Mouse (Mus musculus): ENCODE measurements at regions not wholly inside any gene's neighbourhood (a gene's known extent, or its start where the extent isn't known, plus 50 kb on each side); places are given as distances from the start of the nearest gene placed in this dataset.

DNA sequence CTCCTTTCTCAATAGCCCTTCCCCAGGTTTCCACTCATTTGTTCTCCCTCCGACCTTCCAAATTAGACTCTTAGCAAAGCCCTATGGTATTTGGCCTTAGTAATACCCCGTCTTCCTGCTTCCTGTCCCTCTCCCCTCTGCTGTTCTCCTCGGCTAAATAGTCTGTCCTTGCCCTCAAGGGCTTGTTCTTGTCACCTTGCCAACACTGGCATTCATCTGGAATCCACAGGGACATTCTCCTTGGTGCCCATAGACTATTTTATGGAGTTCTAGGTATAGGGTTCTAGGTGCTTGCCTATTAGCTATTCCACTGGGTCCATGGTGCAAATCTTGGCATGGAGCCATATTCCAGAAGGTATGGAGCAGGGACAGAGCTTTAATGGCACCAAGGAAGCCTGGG lies 259.2 kb upstream of the Gm4791 start:
- no peak for ATAC-seq (replicated peaks; ENCODE audit: poor library complexity, severe bottlenecking)

DNA sequence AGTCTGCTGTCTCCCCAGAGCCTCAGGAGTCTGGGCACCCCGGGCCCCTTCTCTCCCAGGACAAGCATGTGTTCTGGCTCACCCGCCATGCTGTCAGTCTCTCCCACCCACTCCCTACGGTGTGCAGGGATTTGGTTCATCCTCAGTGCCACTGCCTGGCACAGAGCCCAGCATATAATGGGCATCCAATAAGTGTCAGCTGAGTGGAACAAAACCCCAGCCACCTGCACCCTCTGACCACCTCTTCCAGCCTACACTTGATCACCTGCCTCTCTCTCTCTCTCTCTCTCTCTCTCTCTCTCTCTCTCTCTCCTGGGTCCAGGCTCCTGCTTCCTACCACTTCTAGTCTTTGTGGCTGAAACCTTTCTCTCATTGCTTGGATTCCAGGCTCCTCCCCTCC lies 259.9 kb upstream of the Gm4791 start:
- ATAC-seq (replicated peaks; ENCODE audit: poor library complexity, severe bottlenecking): no peak

DNA sequence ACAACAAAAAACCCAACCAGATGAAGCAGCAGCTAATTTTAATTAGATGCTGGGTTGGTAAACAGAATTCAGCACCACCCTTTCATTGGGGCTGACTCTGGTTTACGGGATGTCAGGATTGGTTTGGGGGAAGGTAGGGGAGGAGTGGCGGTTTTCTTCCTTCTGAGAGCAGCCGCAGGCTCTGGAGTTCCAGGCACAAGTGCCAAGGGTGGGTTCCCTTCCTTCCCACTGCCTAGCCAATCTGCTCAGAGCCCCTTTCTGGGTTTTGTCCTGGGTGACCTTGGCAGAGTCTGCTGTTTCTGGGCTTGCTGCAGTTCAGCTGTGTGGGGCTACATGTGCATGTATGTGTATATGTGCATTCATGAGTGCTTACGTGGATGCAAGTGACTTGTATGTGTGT lies 260.5 kb upstream of the Gm4791 start:
- ATAC-seq (replicated peaks; ENCODE audit: poor library complexity, severe bottlenecking): no peak

DNA sequence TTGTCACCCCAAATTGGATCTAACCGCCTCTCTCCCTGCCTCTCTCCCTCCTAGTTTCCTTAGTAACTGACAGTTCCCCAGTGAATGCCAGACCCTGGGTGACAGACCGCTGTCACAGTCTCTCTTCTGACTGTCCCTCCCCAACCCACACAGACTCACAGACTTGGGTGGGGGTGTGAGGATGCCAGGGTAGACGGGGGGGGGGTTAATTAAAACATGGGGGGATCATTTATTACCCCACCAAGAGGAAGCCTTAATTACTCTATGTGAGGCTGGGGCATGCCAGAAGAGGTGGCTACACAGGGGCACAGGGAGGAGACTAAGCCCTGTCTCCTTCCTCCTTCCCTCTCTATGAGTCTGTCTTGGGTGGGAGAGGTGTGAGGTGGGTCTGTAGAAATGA lies 261.1 kb upstream of the Gm4791 start:
- ATAC-seq (replicated peaks; ENCODE audit: poor library complexity, severe bottlenecking): no peak

DNA sequence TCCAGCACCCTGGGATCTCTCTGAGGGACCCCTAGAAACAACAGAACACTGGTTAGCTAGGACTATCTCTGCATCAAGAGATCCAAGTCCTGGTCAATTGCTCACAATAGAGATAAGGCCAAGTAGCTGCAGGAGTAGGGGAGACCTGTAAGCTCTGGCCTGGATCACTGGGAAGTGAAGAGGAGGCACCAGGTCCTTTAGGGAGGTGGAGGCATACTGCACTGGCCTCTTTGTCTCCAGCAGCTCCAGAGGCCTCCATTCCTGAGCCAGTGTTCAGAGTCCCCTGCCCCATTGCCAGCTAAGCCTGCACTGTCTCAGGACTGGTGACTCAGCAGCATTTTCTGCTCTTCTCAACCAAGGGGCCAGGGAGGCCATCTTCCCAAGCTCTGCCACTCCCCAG lies 262.3 kb upstream of the Gm4791 start:
- ATAC-seq (replicated peaks; ENCODE audit: poor library complexity, severe bottlenecking): no peak

DNA sequence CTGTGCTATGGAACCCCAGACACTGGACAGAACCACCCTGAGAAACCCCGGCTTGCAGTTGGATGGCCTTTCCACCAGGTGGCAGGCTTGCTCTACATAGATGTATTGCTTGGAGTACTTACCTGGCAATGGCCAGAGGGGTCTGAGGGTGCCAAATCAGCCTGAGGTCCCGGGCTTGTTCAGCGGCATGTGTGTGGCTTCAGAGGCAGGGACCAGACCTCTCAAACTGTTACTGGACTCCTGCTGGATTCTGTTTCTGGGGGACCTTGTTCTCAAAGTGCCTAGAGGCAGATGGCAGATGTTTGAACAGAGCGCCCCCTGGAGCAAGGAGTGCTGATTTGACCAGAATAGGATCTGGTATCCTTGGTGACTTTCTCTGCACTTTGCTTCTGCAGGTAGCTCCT lies 262.9 kb upstream of the Gm4791 start:
- peak; percentile 70; the same call in 1 of the 2 replicates for ATAC-seq (replicated peaks; ENCODE audit: poor library complexity, severe bottlenecking)

DNA sequence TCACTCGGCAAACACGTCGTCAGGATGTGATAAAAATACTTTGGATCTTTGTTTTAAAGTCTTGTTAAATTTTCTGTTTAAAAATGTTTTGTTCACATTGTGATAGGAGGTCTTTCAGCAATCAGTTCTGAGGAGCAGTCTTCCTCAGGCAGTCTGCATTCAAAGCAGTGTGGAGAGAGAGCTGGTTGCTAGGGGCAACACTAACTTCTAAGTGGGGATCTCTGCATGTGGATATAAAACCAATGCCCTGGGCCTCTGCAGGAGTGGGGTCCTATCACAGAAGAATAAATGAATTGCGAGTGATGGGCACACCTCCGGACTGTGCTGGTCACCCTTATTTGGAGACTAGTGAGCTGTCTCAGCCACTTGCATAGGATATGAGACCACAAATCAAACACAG lies 270.1 kb upstream of the Gm4791 start:
- ATAC-seq (replicated peaks; ENCODE audit: poor library complexity, severe bottlenecking): no peak

DNA sequence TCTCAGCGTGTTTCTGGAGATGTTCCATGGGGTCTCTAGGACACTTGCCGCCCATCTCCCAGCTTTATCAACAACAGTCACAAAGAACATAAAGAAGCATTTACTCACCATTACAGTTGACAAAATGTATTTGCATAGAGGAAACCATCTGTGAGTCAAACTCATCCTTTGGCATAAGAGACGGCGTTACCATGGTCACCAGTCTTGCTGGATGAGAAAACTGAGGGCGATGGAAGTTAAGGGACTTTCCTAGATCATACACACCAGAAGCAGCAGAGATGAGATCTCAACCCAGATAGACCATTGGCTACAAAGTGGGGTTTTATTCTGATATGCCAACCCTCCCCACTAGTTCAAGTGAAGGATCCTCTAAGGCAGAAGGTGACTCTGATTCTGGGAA lies 274.3 kb upstream of the Gm4791 start:
- ATAC-seq (replicated peaks; ENCODE audit: poor library complexity, severe bottlenecking): no peak

DNA sequence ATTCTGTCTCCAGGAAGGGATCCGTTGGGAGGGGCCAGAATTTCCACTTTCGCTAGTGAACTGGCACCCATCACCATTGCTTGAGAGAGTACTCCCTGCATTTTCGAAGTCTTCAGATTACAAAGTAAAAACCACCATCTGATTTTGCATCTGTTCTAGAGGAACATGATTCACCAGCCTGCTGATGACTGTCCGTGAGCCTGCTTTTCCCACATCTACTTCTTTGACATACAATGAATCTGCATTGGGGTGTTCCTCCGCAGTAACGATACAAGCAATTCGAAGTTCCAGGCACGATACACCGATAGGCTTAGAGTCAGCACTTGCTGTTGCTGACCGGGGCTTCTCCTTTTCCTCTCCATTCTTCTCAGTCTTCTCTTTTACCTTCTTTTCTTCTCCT lies 285.1 kb upstream of the Gm4791 start:
- no peak for ATAC-seq (replicated peaks; ENCODE audit: poor library complexity, severe bottlenecking)

DNA sequence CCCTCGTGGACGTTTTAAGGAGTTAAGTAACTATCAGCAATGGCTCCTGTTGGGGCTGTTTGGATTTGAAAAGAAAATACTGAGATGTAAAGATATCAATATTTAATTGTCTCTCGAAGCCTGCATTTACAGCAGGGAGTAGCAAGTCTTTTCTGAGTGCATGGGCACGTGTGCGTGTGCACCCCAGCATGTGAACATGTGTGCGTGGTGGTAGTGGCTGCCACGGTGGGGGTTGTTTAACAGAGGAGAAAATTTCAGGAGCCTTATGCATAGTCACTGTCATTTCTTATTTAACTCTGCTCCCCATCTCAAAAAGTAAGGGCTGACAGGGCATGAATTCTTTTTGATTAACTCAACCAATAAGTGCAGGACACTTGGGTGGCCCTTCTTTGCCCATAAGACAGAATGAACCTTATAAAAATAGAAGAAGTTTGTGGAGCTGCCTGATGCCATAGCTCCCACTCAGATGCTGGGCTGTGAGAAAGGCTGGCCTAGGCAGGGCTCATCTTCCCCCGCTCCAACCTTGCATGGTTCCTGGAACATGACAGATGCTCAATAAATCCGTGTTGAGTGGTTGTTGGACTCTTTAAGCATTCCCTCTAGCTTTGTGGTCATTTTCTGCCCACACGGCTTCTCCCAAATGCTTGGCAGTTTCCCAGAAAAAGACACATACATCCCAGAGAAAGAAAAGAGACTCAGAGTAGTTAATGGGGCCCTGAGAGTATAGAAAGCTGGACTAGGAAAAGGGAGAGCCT lies 294.2 kb upstream of the Gm4791 start:
- no peak for ATAC-seq (replicated peaks; ENCODE audit: poor library complexity, severe bottlenecking)

DNA sequence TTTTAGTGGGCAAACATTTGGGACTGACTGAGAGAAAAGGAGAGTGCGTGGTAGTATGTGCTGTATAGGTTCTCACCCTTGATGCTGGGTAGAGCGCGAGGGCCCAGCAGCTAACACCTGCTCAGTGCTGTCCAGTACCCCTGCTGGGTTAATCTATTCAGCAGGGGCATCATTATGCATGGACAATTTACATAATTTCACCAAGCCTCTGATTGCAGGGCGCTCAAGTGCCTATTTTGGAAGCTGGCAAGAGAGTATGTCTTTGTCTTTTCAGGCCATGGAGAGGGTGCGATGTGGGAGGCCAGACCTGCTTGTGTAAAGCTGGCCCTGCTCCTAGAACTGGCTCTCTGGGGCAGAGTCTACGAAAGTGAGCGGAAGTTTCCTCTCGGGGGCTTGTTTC lies 294.9 kb upstream of the Gm4791 start:
- ATAC-seq (replicated peaks; ENCODE audit: poor library complexity, severe bottlenecking): no peak

DNA sequence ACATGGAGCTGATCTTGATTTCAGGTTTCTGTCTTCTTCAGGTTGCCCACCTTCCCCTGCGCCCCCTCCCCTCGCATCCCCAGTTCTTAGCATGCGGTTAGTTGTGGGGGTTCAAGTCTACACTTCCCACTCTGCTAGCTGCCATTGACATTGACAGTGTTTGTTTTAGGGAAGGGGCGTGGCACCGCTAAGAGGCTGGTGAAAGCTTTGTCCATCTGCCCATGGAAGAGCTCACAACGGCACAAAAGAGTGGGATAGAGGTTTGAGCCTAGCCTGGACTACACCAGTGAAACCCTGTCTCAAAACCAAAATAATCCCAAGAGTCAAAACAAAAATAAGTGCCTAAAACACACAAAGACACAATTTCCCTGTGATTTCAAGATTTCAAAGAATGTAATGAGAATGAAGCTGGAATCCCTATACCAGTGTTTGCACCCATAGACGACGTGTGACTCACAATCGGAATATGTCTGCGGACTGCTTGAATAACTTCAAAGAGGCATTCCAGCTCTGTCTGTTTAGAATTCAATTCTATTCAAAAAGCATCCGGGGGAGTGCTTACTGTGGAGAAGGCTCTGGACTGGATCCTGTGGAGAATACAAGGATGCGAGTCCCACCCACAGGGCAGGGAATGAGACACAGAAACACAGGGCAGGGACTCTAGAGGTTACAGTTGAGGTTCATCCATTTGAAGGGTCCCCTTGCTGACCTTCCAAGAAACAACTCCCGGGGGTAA lies 295.5 kb upstream of the Gm4791 start:
- ATAC-seq (replicated peaks; ENCODE audit: poor library complexity, severe bottlenecking): no peak

DNA sequence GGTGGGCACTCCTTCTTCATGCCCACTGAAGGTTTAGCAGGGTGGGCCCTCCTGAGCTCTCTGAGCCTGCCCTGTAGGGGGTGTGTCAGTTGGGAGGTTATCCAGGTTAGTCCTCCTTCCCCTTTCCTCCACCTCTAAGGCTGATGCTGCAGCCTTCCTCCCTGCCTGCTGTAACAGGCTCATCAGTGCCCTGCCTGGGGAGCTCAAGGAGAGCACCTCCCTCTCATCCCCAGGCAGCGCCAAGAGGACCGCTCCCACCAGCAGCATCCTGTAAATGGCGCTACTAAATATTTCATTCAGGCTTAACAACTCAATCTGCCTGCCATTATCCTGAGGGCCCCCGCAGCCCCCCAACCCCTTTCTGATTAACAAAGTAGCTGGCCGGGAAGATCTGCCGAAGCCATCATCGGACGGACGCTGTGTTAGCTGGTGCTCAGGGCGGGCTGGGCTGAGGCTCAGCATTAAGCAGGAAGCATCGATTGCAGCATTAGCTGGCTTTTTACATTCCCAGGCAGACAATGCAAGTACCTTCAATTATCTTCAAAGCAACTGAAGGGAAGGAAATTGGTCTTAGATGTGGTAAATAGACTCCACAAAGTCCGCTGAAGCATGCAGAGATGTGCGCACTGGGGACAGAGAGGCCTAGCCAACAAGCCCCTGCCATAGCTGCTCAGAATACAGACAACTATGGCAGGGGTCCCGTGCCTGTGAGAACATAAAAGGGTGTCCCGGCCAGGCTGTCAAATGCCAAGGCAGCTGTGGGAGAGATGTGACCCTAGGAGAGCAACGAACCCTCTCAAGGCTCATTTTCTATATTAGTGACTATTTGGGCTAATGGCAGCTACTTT lies 296.3 kb upstream of the Gm4791 start:
- no peak for ATAC-seq (replicated peaks; ENCODE audit: poor library complexity, severe bottlenecking)

DNA sequence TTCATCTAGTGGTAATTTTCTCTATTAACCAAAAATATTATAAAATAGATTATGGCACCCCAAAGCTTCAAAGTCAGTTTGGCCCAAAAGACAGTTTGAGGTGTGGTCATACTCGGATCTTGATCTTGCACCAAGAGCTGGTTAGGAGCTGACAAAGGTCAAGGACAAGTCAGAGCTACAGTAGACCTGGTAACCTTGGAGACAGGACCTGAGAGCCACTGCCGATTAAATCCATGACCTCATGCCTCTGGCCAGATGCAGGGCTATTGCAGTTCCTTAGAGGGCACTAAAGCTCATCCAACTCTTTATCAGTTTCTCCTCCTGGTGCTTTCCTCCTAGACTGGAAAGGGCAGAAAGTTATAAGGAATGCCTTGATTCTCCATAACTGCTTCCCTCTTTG lies 302.4 kb upstream of the Gm4791 start:
- ATAC-seq (replicated peaks; ENCODE audit: poor library complexity, severe bottlenecking): no peak

DNA sequence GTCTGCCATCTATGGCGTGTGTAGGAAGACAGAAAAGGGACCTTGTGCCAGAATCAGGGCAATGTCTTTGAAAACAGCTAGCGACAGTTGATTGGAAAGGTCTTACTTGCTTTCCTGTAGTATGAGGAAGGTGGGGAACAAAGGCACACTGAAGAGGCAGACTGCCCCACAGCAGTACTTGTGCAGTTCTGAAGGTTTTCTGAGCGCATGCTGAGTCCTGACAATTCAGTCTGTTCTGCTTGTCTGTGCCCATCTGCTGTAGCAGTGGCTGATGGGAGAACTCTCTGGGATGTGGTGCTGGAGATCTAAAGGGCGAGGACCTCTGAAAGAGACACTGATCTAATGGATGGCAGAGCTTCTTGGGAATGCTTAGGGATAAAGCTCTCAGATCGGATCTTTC lies 309.2 kb upstream of the Gm4791 start:
- ATAC-seq (replicated peaks; ENCODE audit: poor library complexity, severe bottlenecking): no peak

DNA sequence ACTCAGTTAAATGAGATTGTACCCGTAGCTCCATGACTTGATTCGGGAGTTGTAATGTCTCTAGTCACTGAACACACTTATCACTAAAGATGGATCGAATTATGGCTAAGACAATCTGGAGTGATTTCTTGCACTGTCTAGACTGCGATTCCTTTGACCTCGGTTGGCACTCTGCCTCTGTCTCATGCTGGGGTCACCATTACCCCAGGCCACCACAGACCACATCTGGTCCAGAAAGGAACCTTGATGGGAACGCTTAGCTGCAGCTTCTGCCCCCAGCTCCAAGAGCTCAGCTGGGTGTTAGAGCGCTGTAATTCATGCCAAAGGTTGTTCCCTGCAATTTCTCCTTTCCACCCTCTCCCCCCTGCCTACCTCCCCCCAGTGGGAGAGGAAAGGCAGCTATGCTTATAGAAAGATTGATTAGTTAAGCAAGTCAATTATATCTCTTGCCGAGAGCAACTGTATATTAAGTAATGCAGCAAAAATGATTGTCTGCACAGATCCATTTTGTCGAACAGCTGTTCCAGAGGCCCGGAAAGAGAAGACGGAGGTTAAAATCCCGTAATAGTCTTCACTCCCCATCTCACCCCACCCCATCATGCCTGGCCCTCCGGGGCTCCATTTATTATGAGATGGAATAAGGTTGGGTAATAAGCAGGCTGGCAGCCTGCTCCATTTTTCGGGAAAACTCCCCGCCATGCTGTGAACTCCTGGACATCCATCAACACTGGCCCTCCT lies 314.3 kb upstream of the Gm4791 start:
- ATAC-seq (replicated peaks; ENCODE audit: poor library complexity, severe bottlenecking): no peak

DNA sequence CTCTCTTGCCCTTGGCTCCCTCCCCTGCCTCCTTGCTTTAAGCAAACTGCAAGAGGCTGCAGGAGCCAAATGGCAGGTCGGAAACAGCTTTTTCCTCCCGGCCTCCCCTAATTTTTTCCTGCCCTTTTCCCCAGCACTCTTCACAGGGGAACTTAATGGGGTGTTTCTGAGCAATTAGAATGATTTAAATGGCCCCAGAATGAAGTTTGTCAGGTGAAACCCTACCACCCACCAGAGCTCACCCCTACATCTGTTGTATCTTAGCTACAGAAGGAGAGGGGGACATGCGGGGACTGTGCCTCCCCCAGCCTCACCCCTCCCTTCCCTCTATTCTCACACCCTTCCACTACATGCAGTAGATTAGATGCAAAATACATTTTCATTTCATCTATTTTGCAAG lies 326.5 kb upstream of the Gm4791 start:
- ATAC-seq (replicated peaks; ENCODE audit: poor library complexity, severe bottlenecking): no peak

DNA sequence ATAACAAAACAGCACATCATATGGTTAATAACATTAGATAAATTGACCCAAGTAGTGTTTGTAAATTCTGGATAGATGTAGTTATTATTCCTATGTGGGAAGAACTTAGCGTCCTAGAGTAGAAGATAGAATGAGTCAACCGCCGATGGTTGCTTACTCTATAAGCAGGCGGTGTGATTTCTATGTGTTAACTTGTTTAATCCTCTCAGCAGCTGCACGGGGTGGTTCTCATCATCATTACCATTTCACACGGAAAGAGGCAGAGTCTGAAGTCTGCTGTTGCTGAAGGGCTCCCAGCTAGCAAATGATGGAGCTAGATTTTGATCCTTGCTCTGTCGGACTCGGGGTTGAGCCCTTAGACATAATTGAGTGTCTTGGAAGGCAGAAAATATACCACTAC lies 334.6 kb upstream of the 4931429L15Rik start:
- no peak for ATAC-seq (replicated peaks; ENCODE audit: poor library complexity, severe bottlenecking)

DNA sequence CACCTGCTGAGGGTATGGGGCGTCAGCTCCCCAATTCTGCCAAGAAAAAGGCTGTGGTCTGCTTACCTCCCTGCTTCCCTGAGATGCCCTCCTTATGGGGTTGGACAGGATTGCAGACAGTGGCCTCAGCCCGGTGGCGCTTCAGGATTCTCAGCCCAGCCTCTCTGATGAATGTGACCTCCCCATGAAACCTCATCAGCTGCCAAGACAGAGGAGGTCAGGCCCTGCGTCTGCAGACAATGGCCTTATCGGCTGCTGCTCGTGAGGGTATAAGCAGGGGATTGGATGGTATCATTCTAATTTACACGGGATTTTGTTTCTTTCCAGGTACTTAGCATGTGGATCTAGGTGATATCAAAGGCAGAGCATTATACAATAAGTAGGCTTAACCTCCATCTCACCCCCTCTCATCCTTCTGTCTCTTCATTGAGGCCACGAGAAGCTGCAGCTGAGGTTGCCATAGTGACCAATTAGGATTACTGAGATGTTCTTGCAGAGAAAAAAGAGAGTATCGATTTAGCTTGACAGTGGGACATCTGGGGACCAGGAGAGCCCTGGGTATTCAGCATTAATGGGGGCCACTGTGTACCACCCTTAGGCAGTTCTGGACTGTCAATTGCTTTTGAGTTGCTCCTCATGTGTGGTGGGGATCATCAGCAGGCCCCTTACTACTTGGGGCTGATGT lies 327.6 kb upstream of the 4931429L15Rik start:
- no peak for ATAC-seq (replicated peaks; ENCODE audit: poor library complexity, severe bottlenecking)

DNA sequence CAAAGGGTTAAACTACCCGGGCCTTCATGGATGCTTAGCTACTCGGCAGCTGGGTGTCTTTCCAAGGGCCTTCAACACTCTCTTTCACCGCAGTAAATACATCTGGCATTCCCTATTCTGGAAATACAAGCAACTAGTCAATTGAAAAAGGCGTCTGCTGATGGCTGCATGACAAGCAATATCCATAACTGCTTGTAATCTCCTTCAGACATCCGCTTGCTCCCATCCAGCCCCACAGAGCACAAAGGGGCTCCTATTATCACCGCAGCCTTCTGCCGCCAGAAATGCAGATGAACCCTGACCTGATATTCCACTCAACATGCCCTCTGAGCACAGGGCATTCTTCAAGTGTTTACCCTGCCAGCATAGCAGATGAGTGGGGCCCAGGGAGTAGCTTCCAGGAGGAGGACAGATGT lies 325.7 kb upstream of the 4931429L15Rik start:
- ATAC-seq (replicated peaks; ENCODE audit: poor library complexity, severe bottlenecking): no peak

Data from granulocyte monocyte progenitor cell, adult 5-6 weeks (primary cell).